Mouse (Mus musculus): ENCODE results near the gene Mapt. TPM values are rescaled to one million over a fixed set of nuclear protein-coding genes. Genes with fewer than 3 reads are reported as not detected.

The Mapt gene
- total RNA-seq, 2 experiments from 2014 or later: 51.5 to 54.4 TPM

GRCm38 (mm10) chr11:104269385-104269822, 38.2 kb downstream of the Mapt start:
- peak; percentile 29 to 42 for DNase-seq
- intact Hi-C loops (cut with DNase I): no loop called here

GRCm38 (mm10) chr11:104270452-104270851, 39.3 kb downstream of the Mapt start:
- intact Hi-C loops (cut with DNase I): no loop called here

GRCm38 (mm10) chr11:104270876-104271275, 39.7 kb downstream of the Mapt start:
- no peak for DNase-seq
- intact Hi-C loops (cut with DNase I): no loop called here

More at GRCm38 (mm10) chr11:104270452-104270851, 39.3 kb downstream of the Mapt start:
- DNase-seq: no peak

GRCm38 (mm10) chr11:104271876-104272275, 40.7 kb downstream of the Mapt start:
- intact Hi-C loops (cut with DNase I): no loop called here
- no peak for DNase-seq

GRCm38 (mm10) chr11:104272352-104272751, 41.2 kb downstream of the Mapt start:
- DNase-seq: peak; percentile 73 to 82
- intact Hi-C loops (cut with DNase I): no loop called here

GRCm38 (mm10) chr11:104275765-104276164, 44.6 kb downstream of the Mapt start:
- DNase-seq: no peak
- intact Hi-C loops (cut with DNase I): no loop called here

- intact Hi-C loops (cut with DNase I): loop anchor here (2.0 kb wide), 1 partner anchor 47 kb away; the partner anchor contains the start of gene Mapt
- DNase-seq: peak; percentile 76 to 80
Measured at GRCm38 (mm10) chr11:104278222-104278621, 47.0 kb downstream of the Mapt start.

GRCm38 (mm10) chr11:104279049-104279448, 47.9 kb downstream of the Mapt start:
- intact Hi-C loops (cut with DNase I): loop anchor here (2.0 kb wide), 1 partner anchor 48 kb away; the partner anchor contains the start of gene Mapt
- DNase-seq: no peak

- DNase-seq: no peak
- intact Hi-C loops (cut with DNase I): loop anchor here (2.0 kb wide), 1 partner anchor 49 kb away; the partner anchor contains the start of gene Mapt
Measured at GRCm38 (mm10) chr11:104279538-104279937, 48.3 kb downstream of the Mapt start.

GRCm38 (mm10) chr11:104281501-104281900, 50.3 kb downstream of the Mapt start:
- intact Hi-C loops (cut with DNase I): no loop called here
- DNase-seq: no peak

- no peak for DNase-seq
- intact Hi-C loops (cut with DNase I): no loop called here
Measured at GRCm38 (mm10) chr11:104287113-104287512, 55.9 kb downstream of the Mapt start.

- no peak for DNase-seq
- intact Hi-C loops (cut with DNase I): no loop called here
Measured at GRCm38 (mm10) chr11:104288835-104289198, 57.6 kb downstream of the Mapt start.

- peak; percentile 51 to 66 for DNase-seq
- intact Hi-C loops (cut with DNase I): no loop called here
Measured at GRCm38 (mm10) chr11:104289199-104290031, 58.2 kb downstream of the Mapt start.

GRCm38 (mm10) chr11:104292443-104293220, 61.4 kb downstream of the Mapt start:
- no peak for DNase-seq
- intact Hi-C loops (cut with DNase I): no loop called here

- DNase-seq: no peak
- intact Hi-C loops (cut with DNase I): no loop called here
Measured at GRCm38 (mm10) chr11:104293241-104293640, 62.1 kb downstream of the Mapt start.

GRCm38 (mm10) chr11:104295145-104295544, 64.0 kb downstream of the Mapt start:
- intact Hi-C loops (cut with DNase I): no loop called here
- no peak for DNase-seq

- intact Hi-C loops (cut with DNase I): no loop called here
- no peak for DNase-seq
Measured at GRCm38 (mm10) chr11:104295656-104296055, 64.5 kb downstream of the Mapt start.

GRCm38 (mm10) chr11:104297671-104298070, 66.5 kb downstream of the Mapt start:
- DNase-seq: peak; percentile 29 to 50
- intact Hi-C loops (cut with DNase I): no loop called here

- no peak for DNase-seq
- intact Hi-C loops (cut with DNase I): no loop called here
Measured at GRCm38 (mm10) chr11:104302628-104303027, 71.4 kb downstream of the Mapt start.

- intact Hi-C loops (cut with DNase I): no loop called here
- DNase-seq: no peak
Measured at GRCm38 (mm10) chr11:104303088-104303960, 72.1 kb downstream of the Mapt start.
